Mouse (Mus musculus) left cerebral cortex, adult 2 months (tissue): ENCODE results near the gene Olfr1348. TPM values are rescaled to one million over a fixed set of nuclear protein-coding genes. Genes with fewer than 3 reads are reported as not detected.
A peak's percentile ranks its signal among the peaks of the same experiment; 100 is the strongest.
"Not testable (repeated sequence)": the region's sequence is repeated elsewhere in the genome, so short reads cannot be mapped to it uniquely, and the experiment has no call there.

Experiments used
- DNase-seq, 2 experiments: peaks; one replicate each; pipeline ENCODE4 v3.0.0; 2021 to 2022; ENCODE audit warnings: low spot score in 2 of 2, mixed read lengths in 1 of 2; ENCODE audit errors: extremely low spot score in 1 of 2
- H3K27ac ChIP-seq: fragments of 200-600 bp; 2 replicates; pipeline ENCODE4 v1.8.1; 2022
- H3K4me3 ChIP-seq: fragments of 200-600 bp; 2 replicates; pipeline ENCODE4 v1.8.1; 2022
- CTCF ChIP-seq: fragments of 200-600 bp; IDR thresholded peaks from 2 replicates; pipeline ENCODE4 v1.8.1; 2022; ENCODE audit warnings: antibody characterized with exemption, mild to moderate bottlenecking, moderate library complexity
- intact Hi-C: fragments of 180-260 bp; cut with DNase I; formaldehyde crosslinking; loops from one replicate; pipeline ENCODE4 v1.15.1; 2025
- long read RNA-seq, 2 experiments: library from polyadenylated mRNA; stranded (forward); transcript quantifications; one replicate each; pipeline ENCODE4 v2.0.0; 2021; ENCODE audit warnings: borderline mapping rate in 2 of 2
- total RNA-seq, 2 experiments: library from RNA; stranded (reverse); gene quantifications; 2 replicates each; pipeline ENCODE4 v1.2.3; 2021

Gene Olfr1348
- total RNA-seq = not detected
- long read RNA-seq, experiment 1 = 0 reads
- long read RNA-seq, experiment 2 = 0 reads

GRCm38 (mm10) chr7:6508648-6509047, at the start of gene Olfr1348:
TSS of gene Olfr1348 (minus strand) at chr7:6508748.
- Histone ChIP-seq H3K27ac (no peak within 1 kb of the TSS), H3K4me3 (no peak within 1 kb of the TSS)
- DNase-seq = no peak
- TF ChIP-seq CTCF = no peak
- intact Hi-C loops = no loop called here

GRCm38 (mm10) chr7:6526141-6526540, 17.6 kb upstream of the Olfr1348 start:
- H3K27ac ChIP-seq = no peak overlapping the region
- intact Hi-C loops = no loop called here
- DNase-seq = no peak
- no peak overlapping the region for H3K4me3 ChIP-seq
- peak; percentile 39 for TF ChIP-seq CTCF

- no peak for DNase-seq
- Histone ChIP-seq H3K4me3 (no peak overlapping the region), H3K27ac (no peak overlapping the region)
- no peak; the same call in 1 of the 2 replicates for TF ChIP-seq CTCF
- intact Hi-C loops = no loop called here
These were observed 16.5 kb upstream of the Olfr1348 start for GRCm38 (mm10) chr7:6525001-6525400.

- no peak within 1 kb of the TSS for H3K4me3 ChIP-seq
- TF ChIP-seq CTCF = no peak
- no peak within 1 kb of the TSS for H3K27ac ChIP-seq
- no peak for DNase-seq
- intact Hi-C loops = no loop called here
These were observed 14.3 kb upstream of the Olfr1348 start, which contains the start of gene Olfr1349 for GRCm38 (mm10) chr7:6522850-6523249. TSS of gene Olfr1349 (minus strand) at chr7:6522950.

GRCm38 (mm10) chr7:6521666-6522065, 13.1 kb upstream of the Olfr1348 start:
- intact Hi-C loops = no loop called here
- no peak for TF ChIP-seq CTCF
- H3K27ac ChIP-seq = no peak overlapping the region
- no peak overlapping the region for H3K4me3 ChIP-seq
- no peak for DNase-seq

- intact Hi-C loops = no loop called here
- no peak for TF ChIP-seq CTCF
- Histone ChIP-seq H3K27ac (no peak within 1 kb of the TSS), H3K4me3 (no peak within 1 kb of the TSS)
- no peak for DNase-seq
These were observed 8.9 kb downstream of the Olfr1348 start, which contains the start of gene Olfr1347 for GRCm38 (mm10) chr7:6499655-6500054. TSS of gene Olfr1347 (minus strand) at chr7:6499755.

GRCm38 (mm10) chr7:6486841-6487240, 21.7 kb downstream of the Olfr1348 start, which contains the start of gene Olfr5:
TSS of gene Olfr5 (minus strand) at chr7:6486941.
- TF ChIP-seq CTCF = no peak
- DNase-seq = no peak
- H3K4me3 ChIP-seq = no peak within 1 kb of the TSS
- intact Hi-C loops = no loop called here
- no peak within 1 kb of the TSS for H3K27ac ChIP-seq

- H3K27ac ChIP-seq, intact Hi-C loops, DNase-seq, H3K4me3 ChIP-seq: not testable (repeated sequence)
These were observed 30.9 kb downstream of the Olfr1348 start for GRCm38 (mm10) chr7:6477633-6478032.

- intact Hi-C loops = no loop called here
- TF ChIP-seq CTCF = no peak
- Histone ChIP-seq H3K27ac (no peak within 1 kb of the TSS), H3K4me3 (no peak within 1 kb of the TSS)
- no peak for DNase-seq
These were observed 41.6 kb downstream of the Olfr1348 start, which contains the start of gene Olfr1346 for GRCm38 (mm10) chr7:6466951-6467350. TSS of gene Olfr1346 (plus strand) at chr7:6467101.

GRCm38 (mm10) chr7:6456399-6456798, 52.1 kb downstream of the Olfr1348 start:
- Histone ChIP-seq H3K27ac (no peak overlapping the region), H3K4me3 (no peak overlapping the region)
- DNase-seq = no peak
- no peak for TF ChIP-seq CTCF
- intact Hi-C loops = no loop called here

- intact Hi-C loops = no loop called here
These were observed 52.7 kb downstream of the Olfr1348 start, which contains the start of gene Olfr1336 for GRCm38 (mm10) chr7:6455868-6456267. TSS of gene Olfr1336 (plus strand) at chr7:6456168.

More at GRCm38 (mm10) chr7:6455868-6456267, 52.7 kb downstream of the Olfr1348 start, which contains the start of gene Olfr1336:
- no peak within 1 kb of the TSS for H3K4me3 ChIP-seq
- no peak within 1 kb of the TSS for H3K27ac ChIP-seq
- DNase-seq = no peak
- no peak for TF ChIP-seq CTCF

Other genes with a start within 250 kb of the Olfr1348 start
- gene Zfp667, start 222.2 kb downstream of the Olfr1348 start, total RNA-seq = 10 to 100 TPM; 12.8 to 14.1 TPM
- 10 to 100 TPM; 11.6 to 13.8 TPM for gene Zfp583, start 177.5 kb downstream of the Olfr1348 start, total RNA-seq
- gene Gm3854, start 165.0 kb downstream of the Olfr1348 start, total RNA-seq = 1 to 10 TPM; 6.0 to 6.8 TPM
- 1 to 10 TPM; 4.5 to 4.7 TPM for gene Zfp78, start 145.5 kb downstream of the Olfr1348 start, total RNA-seq
- gene Zfp28, start 125.5 kb downstream of the Olfr1348 start, total RNA-seq = 1 to 10 TPM; 5.2 to 7.4 TPM
- 10 to 100 TPM; 15.4 to 17.0 TPM for gene Smim17, start 110.0 kb downstream of the Olfr1348 start, total RNA-seq
- under 1 TPM; 0.18 to 0.19 TPM for gene Gm20715, start 98.5 kb downstream of the Olfr1348 start, total RNA-seq
- gene Olfr1344, start 70.1 kb downstream of the Olfr1348 start, total RNA-seq = 1 to 10 TPM in 1 of 2 experiments, under 1 TPM in 1; 0.82 to 1.5 TPM
- gene Olfr1336, start 52.6 kb downstream of the Olfr1348 start, total RNA-seq = under 1 TPM in 1 of 2 experiments, not detected in 1; 0.07 TPM
- not detected for gene Olfr1346, start 41.6 kb downstream of the Olfr1348 start, total RNA-seq
- not detected for gene Olfr5, start 21.8 kb downstream of the Olfr1348 start, total RNA-seq
- not detected for gene Olfr1347, start 9.0 kb downstream of the Olfr1348 start, total RNA-seq
- gene Olfr1349, start 14.2 kb upstream of the Olfr1348 start, total RNA-seq = not detected
- not detected for gene Olfr1350, start 56.1 kb upstream of the Olfr1348 start, total RNA-seq
- gene Zim1, start 187.7 kb upstream of the Olfr1348 start, total RNA-seq = 1 to 10 TPM; 4.5 to 7.8 TPM
- gene Peg3, start 221.7 kb upstream of the Olfr1348 start, total RNA-seq = 100 to 1,000 TPM; 217 to 241 TPM
- 10 to 100 TPM; 38.7 to 47.2 TPM for gene Usp29, start 221.8 kb upstream of the Olfr1348 start, total RNA-seq